Mouse (Mus musculus) midbrain, embryonic 11.5 days (tissue): ENCODE measurements at regions not wholly inside any gene's neighbourhood (a gene's known extent, or its start where the extent isn't known, plus 50 kb on each side); places are given as distances from the start of the nearest gene placed in this dataset.

Experiments used
- ATAC-seq: fragments of 200-750 bp; cut with Nextera tagmentation; 2 replicates; pipeline ENCODE4 v1.8.0; 2017; ENCODE audit warnings: moderate TSS enrichment, moderate library complexity; ENCODE audit not compliant: low FRiP score
- DNase-seq: peaks from one replicate; pipeline ENCODE4 v3.0.0; 2015; ENCODE audit warnings: low spot score; ENCODE audit errors: missing footprints
- H3K27ac ChIP-seq: fragments of 300-500 bp; sonication (generic); 2 replicates; pipeline ENCODE4 v1.5.1; 2014; ENCODE audit warnings: low read depth, low read length
- H3K27me3 ChIP-seq: fragments of 300-500 bp; sonication (generic); 2 replicates; pipeline ENCODE4 v1.6.1; 2014; ENCODE audit warnings: mild to moderate bottlenecking, low read length, moderate library complexity, mixed read lengths; ENCODE audit not compliant: control insufficient read depth, insufficient read depth
- H3K36me3 ChIP-seq: fragments of 300-500 bp; sonication (generic); 2 replicates; pipeline ENCODE4 v1.6.1; 2014; ENCODE audit warnings: mild to moderate bottlenecking, low read length, moderate library complexity, mixed read lengths; ENCODE audit not compliant: control insufficient read depth, insufficient read depth
- H3K4me1 ChIP-seq: fragments of 300-500 bp; sonication (generic); 2 replicates; pipeline ENCODE4 v1.6.1; 2014; ENCODE audit warnings: low read length; ENCODE audit not compliant: control insufficient read depth, insufficient read depth
- H3K4me2 ChIP-seq: fragments of 300-500 bp; sonication (generic); 2 replicates; pipeline ENCODE4 v1.6.1; 2014; ENCODE audit warnings: mild to moderate bottlenecking, moderate library complexity
- H3K4me3 ChIP-seq: fragments of 300-500 bp; sonication (generic); 2 replicates; pipeline ENCODE4 v1.5.1; 2014; ENCODE audit warnings: low read depth, low read length
- H3K9ac ChIP-seq: fragments of 300-500 bp; sonication (generic); 2 replicates; pipeline ENCODE4 v1.6.1; 2014; ENCODE audit warnings: low read length
- H3K9me3 ChIP-seq: fragments of 300-500 bp; sonication (generic); 2 replicates; pipeline ENCODE4 v1.6.1; 2016; ENCODE audit warnings: low read length; ENCODE audit not compliant: control insufficient read depth
- WGBS: fragments of 180-500 bp; shearing (Covaris S2); extraction: QIAGEN DNeasy Blood & Tissue Kit; methylation state at CpG from one replicate; pipeline ENCODE4 v1.1.7; 2014; 5-methylcytosine and 5-hydroxymethylcytosine counted together

DNA sequence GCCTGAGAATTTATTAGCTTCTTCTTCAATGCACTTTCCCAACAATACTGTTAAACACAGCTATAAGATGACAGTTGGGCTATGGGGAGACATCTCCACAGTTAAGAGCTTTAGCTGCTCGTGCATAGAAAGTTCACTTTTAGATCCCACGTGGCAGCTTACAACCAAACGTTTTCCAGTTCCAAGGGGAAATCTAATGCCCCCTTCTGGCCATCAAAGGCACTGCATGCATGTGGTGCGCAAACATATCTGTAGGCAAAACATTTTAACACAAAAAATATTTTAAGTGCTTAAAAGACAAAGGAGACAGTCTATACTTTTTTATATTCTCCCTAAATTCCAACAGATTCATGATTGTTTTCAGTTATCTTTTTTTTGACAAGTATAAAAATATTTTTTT is 211.3 kb upstream of the Irx3 start:
- no peak overlapping the region for H3K4me2 ChIP-seq
- 0 out of 2 replicates have a peak, but pooled peaks cover 3% of the 10 kb centered on the region for H3K4me1 ChIP-seq
- no peaks in the 10 kb centered on the region for H3K9me3 ChIP-seq
- no peak overlapping the region for H3K4me3 ChIP-seq
- ATAC-seq = no peak
- no peaks in the 10 kb centered on the region for H3K36me3 ChIP-seq
- H3K9ac ChIP-seq = no peak overlapping the region
- 57% methylated on average over 4 of the region's 4 CpGs for WGBS
- no peak overlapping the region for H3K27ac ChIP-seq
- H3K27me3 ChIP-seq = no peaks in the 10 kb centered on the region; the same call in 1 of the 2 replicates
- DNase-seq = no peak

DNA sequence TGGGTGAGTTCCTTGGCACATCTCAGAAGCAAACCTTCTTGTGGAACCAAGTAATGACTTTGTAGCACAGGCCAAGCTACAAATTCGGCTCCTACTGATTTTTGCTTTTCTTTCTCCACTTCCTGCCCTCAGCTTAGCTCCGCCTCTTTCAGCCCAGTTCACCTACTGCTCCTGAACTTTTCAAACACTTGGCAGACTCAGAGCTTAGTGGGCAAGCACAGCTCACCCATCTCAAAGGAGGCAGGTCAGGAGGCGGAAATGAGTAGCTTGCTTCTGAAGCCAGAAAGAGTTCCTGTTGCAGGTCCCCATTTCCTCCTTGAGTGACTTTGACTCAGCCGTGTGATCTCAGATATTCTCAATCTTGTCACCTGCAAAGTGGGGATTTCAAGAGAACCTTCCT is 208.5 kb upstream of the Irx3 start:
- Histone ChIP-seq H3K9ac (no peak overlapping the region), H3K27me3 (no peaks in the 10 kb centered on the region), H3K9me3 (no peaks in the 10 kb centered on the region), H3K4me1 (0 out of 2 replicates have a peak, but pooled peaks cover 3% of the 10 kb centered on the region), H3K36me3 (no peaks in the 10 kb centered on the region), H3K4me2 (no peak overlapping the region), H3K4me3 (no peak overlapping the region), H3K27ac (no peak overlapping the region)
- WGBS = 91% methylated on average over 4 of the region's 4 CpGs
- ATAC-seq (no peak), DNase-seq (no peak)

DNA sequence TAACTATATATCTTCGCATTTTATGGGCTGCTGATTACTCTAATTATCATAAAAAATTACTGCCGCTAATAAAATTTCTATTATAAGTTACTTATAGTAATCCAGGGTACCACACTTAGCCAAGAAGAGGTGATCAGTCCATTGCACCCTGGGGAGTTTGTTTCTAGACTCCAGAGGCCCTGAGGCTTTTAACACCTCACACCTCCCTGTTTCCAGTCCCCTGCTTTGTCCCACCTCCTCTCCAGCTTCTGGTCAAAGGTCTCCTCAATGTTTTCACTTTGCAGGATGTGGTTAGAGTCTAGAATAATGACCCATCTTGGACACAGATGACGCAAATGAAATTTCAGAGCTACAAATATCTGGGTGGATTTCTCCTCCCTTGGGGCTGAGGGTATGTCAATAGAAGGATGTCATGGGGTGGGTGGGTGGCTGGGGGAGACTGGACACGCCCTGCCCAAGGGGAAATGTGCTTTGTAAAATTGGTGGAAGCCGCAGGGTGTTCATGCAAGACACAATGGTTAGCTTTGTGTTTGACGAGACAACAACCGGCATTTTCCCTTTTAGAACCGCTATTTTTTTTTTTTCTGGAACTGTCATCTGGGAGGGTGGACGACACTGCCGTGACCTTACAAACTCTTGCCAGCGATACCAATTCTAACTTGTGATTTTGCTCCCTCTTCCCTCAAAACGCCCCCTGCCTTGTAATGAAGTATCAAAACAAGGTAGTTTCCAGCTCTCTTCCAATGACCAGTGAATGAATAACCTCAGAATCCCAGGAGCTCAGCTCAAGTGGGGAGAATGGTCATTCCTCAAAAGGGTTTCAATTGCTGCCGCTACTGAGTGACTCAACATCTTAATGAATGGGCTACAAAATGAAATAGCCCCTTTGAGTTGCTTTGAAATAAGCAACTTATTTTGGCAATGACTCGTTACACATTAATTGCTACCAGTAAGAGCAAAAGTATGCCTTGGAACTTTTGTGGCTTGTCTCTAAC is 207.0 kb upstream of the Irx3 start:
- DNase-seq (no peak), ATAC-seq (no peak)
- H3K4me2 ChIP-seq = no peak overlapping the region
- no peak overlapping the region for H3K27ac ChIP-seq
- H3K9me3 ChIP-seq = no peaks in the 10 kb centered on the region
- no peaks in the 10 kb centered on the region for H3K36me3 ChIP-seq
- no peak overlapping the region for H3K9ac ChIP-seq
- H3K4me3 ChIP-seq = no peak overlapping the region
- 75% methylated on average over 14 of the region's 14 CpGs for WGBS
- H3K27me3 ChIP-seq = no peaks in the 10 kb centered on the region
- H3K4me1 ChIP-seq = 0 out of 2 replicates have a peak, but pooled peaks cover 3% of the 10 kb centered on the region

DNA sequence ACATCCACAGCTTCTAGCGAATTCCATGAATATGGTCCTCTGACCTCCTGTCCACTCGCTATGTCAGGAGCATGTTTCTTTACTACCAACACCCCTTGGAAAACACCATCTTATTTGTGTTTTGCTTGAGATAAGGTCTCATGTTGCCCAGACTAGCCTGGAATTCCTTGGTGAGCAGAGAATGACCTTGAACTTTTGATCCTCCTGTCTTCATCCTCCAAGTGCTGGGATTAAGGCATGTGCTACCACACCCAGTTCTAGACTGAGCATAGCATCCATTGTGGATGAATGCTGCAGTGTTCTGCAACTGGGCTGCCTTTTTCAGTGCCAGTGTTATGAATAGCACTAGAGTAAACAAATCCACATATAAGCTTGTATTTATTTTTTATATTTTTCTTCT is 203.2 kb upstream of the Irx3 start:
- no peak overlapping the region for H3K27ac ChIP-seq
- 0 out of 2 replicates have a peak, but pooled peaks cover 3% of the 10 kb centered on the region for H3K4me1 ChIP-seq
- H3K9me3 ChIP-seq = no peaks in the 10 kb centered on the region
- H3K4me3 ChIP-seq = no peak overlapping the region
- 92% methylated on average over 2 of the region's 2 CpGs for WGBS
- DNase-seq (no peak), ATAC-seq (no peak)
- no peaks in the 10 kb centered on the region for H3K27me3 ChIP-seq
- no peaks in the 10 kb centered on the region for H3K36me3 ChIP-seq
- no peak overlapping the region for H3K9ac ChIP-seq
- no peak overlapping the region for H3K4me2 ChIP-seq

DNA sequence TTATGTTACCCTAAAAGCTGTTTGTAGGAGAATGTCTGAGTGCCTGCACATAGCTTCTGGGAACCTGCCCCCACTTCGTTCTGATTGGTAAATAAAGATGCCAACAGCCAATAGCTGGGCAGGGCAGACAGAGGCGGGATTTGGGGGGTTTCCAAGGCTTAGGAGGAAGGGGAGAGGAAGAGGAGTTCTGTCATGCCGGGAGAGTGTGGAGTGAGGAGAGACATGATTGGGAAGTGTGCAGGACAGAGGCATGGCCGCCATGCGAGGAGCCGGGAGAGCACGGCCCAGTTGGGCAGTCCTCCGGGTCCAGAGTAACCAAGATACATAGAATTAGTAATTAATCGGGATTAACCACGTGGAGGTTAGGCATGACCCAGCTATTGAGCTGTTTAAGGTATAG is 202.7 kb upstream of the Irx3 start:
- H3K27ac ChIP-seq = no peak overlapping the region
- no peaks in the 10 kb centered on the region for H3K27me3 ChIP-seq
- no peaks in the 10 kb centered on the region for H3K9me3 ChIP-seq
- H3K36me3 ChIP-seq = no peaks in the 10 kb centered on the region
- ATAC-seq (no peak), DNase-seq (no peak)
- H3K4me3 ChIP-seq = no peak overlapping the region
- 0 out of 2 replicates have a peak, but pooled peaks cover 3% of the 10 kb centered on the region for H3K4me1 ChIP-seq
- no peak overlapping the region for H3K9ac ChIP-seq
- H3K4me2 ChIP-seq = no peak overlapping the region
- 67% methylated on average over 10 of the region's 10 CpGs for WGBS

DNA sequence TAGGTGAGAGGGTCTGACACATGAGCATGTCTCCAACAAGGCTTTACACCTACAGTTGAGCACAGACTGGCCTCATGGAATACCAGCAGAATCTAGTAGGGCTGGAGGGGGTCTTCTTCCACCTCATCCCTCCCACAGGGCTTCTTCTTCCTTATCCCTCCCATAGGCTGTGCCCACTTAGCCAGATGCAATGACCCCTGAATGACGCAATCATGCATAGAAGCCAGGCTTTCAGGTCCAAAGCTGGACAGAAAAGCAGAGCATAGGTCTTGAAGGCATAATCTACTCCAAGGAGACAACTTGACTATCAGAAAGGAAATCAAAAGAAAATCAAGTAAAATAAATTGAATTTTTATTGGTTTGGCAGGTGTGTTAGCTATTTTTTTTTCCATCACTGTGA is 198.5 kb upstream of the Irx3 start:
- DNase-seq (no peak), ATAC-seq (no peak)
- H3K4me3 ChIP-seq = no peak overlapping the region
- H3K27me3 ChIP-seq = no peaks in the 10 kb centered on the region
- 89% methylated on average over 1 of the region's 1 CpGs for WGBS
- H3K36me3 ChIP-seq = no peaks in the 10 kb centered on the region
- no peak overlapping the region for H3K4me2 ChIP-seq
- H3K9ac ChIP-seq = no peak overlapping the region
- H3K9me3 ChIP-seq = no peaks in the 10 kb centered on the region; the same call in 1 of the 2 replicates
- H3K27ac ChIP-seq = no peak overlapping the region
- peaks cover 24% of the 10 kb centered on the region for H3K4me1 ChIP-seq

DNA sequence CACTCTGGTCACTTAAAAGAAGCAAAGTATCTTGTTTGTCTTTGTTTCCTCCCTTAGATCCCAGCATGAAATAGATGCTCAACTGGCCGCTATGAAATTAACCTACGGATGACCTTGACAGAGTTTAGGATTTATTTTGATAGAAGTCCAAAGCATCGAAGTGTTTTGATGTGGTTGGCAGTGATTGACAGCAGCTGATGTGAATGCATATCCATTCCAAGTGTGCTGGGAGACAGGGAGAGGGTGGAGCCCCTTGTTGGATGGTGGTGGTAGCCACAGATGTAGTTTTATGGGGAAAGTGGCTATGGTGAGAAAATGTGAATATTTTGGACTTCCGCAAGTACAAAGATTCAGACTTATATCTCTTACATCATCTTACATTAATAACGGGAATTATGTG is 197.8 kb upstream of the Irx3 start:
- H3K4me1 ChIP-seq = peaks cover 30% of the 10 kb centered on the region
- no peak overlapping the region for H3K4me3 ChIP-seq
- H3K27ac ChIP-seq = no peak overlapping the region
- no peaks in the 10 kb centered on the region; the same call in 1 of the 2 replicates for H3K9me3 ChIP-seq
- no peak overlapping the region for H3K9ac ChIP-seq
- DNase-seq = no peak
- H3K4me2 ChIP-seq = no peak overlapping the region
- no peaks in the 10 kb centered on the region for H3K36me3 ChIP-seq
- ATAC-seq = no peak
- H3K27me3 ChIP-seq = no peaks in the 10 kb centered on the region
- WGBS = 84% methylated on average over 5 of the region's 5 CpGs

DNA sequence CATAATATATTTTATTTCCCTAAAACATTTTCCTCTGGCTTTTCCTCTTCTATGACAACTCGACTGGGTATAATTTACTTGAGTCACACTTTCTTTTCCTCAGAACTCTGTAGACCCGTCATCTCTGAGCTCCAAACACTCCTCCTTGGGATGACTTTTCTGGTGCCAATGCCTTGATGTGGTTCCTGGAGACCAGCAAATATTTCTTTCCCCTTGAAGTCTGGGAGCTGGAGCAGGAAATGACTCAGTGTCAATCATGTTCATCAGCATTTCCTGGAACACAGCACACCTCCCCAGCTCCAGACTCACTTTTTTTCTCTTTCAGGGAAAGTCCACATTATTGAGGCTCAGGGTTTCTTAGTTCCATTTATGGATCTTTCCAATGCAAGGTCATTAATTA is 197.3 kb upstream of the Irx3 start:
- Histone ChIP-seq H3K4me2 (no peak overlapping the region), H3K9me3 (no peaks in the 10 kb centered on the region; the same call in 1 of the 2 replicates), H3K4me3 (no peak overlapping the region), H3K27ac (no peak overlapping the region), H3K4me1 (peaks cover 33% of the 10 kb centered on the region), H3K36me3 (no peaks in the 10 kb centered on the region), H3K27me3 (0 out of 2 replicates have a peak, but pooled peaks cover 2% of the 10 kb centered on the region), H3K9ac (no peak overlapping the region)
- no peak for ATAC-seq
- no peak for DNase-seq
- WGBS = 91% methylated on average over 2 of the region's 2 CpGs

DNA sequence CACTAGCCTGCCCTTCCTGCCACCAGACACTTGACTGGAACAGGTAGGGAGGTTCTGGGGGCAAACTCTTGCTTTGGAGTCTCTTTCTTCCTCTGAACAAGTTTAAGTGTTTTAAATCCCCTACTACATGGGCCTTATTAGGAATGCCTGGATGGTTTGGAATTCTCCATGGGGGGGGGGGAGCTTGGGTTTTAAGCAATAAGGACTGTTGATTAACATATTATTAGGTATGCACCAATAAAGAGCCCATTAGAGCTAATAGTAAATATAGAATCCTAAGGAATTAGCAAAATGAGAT is 196.0 kb upstream of the Irx3 start:
- Histone ChIP-seq H3K36me3 (no peaks in the 10 kb centered on the region), H3K9ac (peak overlapping the region; percentile 17; the same call in 1 of the 2 replicates), H3K4me3 (no peak overlapping the region; the same call in 1 of the 2 replicates), H3K4me1 (peaks cover 44% of the 10 kb centered on the region), H3K4me2 (peak overlapping the region; percentile 33), H3K27me3 (0 out of 2 replicates have a peak, but pooled peaks cover 2% of the 10 kb centered on the region), H3K9me3 (no peaks in the 10 kb centered on the region; the same call in 1 of the 2 replicates), H3K27ac (peak overlapping the region; percentile 89)
- DNase-seq = peak; percentile 90
- no peak for ATAC-seq
